Mouse (Mus musculus) small intestine, adult 2 months (tissue): ENCODE results near the gene Tmem273.

ENCODE experiments used
- CTCF ChIP-seq: fragments of 200-500 bp; IDR thresholded peaks from 2 replicates; pipeline ENCODE4 v1.5.1; 2012; ENCODE audit warnings: low read depth, mild to moderate bottlenecking, control low read depth, inconsistent platforms, low read length, moderate library complexity, mixed read lengths; ENCODE audit not compliant: insufficient replicate concordance, insufficient read length; ENCODE audit errors: extremely low read depth
- POLR2A ChIP-seq: fragments of 200-500 bp; IDR thresholded peaks from 2 replicates; pipeline ENCODE4 v1.6.1; 2012; ENCODE audit warnings: low read depth, mild to moderate bottlenecking, control low read depth, inconsistent platforms, low read length, moderate library complexity

- TF ChIP-seq CTCF (no peak), POLR2A (no peak)
Observed at GRCm38 (mm10) chr14:32796375-32796774, 10.6 kb downstream of the Tmem273 start.
